Mouse (Mus musculus): ENCODE results near the gene Znhit2. TPM values are rescaled to one million over a fixed set of nuclear protein-coding genes. Genes with fewer than 3 reads are reported as not detected.
A peak's percentile ranks its signal among the peaks of the same experiment; 100 is the strongest.

Gene Znhit2
- total and polyA plus RNA-seq, 3 experiments = 27.0 to 37.3 TPM; not detected in 1

DNA sequence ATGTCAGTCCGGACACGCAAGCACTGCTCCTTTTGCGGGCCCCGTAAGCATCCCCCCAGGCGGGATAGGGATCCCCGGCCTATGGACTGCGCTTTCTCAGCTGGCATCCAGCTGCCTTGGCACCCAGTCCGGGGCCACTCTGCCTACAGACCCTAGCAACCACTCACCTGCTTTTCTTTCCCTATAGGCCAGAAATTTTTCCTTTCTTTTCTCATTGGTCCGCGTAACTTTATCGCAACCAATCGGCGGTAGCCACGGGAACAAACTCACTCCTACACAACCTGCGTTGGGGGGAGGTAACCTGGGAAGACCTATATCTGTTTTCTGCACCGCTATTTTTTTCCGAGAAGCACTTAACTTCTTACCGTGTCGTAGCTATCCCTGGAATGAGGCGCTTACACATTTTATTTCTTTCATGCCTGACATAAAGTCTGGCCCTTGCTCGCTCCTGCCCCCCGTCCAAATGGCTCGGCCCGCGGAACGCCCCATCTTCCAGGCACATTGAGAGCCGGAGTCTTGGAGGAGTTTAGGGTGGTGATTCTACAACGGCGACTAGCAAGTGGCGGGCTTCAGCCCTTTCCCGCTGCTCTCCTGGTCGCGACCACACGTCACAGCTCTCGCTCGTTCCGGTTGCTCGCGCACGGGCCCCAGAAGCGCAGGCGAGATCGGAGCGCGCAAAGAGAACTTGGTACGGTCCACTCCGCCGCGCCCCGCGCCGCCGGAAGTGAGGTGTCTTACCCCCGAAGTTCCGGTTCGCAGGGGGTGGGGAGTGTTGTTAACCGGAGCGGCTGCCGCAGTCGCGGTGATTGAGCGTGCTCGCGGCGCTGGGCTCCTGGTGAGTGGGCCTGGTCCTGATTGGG is 14.5 kb upstream of the Znhit2 start, which contains the start of gene Syvn1 (continued):
- TF ChIP-seq USF1 (IDR thresholded peaks at IDR 0.05; ENCODE audit: low read depth, low read length) = no peak; the same call in 1 of the 2 replicates
- no peak for TF ChIP-seq UBTF (IDR thresholded peaks at IDR 0.05; ENCODE audit: borderline replicate concordance, insufficient read depth, low read depth, low read length)
- peak; percentile 89 for TF ChIP-seq POLR2AphosphoS2 (IDR thresholded peaks at IDR 0.05; ENCODE audit: low read length)
- no peak for TF ChIP-seq GATA1 (IDR thresholded peaks at IDR 0.05; ENCODE audit: low read depth, low read length)

DNA sequence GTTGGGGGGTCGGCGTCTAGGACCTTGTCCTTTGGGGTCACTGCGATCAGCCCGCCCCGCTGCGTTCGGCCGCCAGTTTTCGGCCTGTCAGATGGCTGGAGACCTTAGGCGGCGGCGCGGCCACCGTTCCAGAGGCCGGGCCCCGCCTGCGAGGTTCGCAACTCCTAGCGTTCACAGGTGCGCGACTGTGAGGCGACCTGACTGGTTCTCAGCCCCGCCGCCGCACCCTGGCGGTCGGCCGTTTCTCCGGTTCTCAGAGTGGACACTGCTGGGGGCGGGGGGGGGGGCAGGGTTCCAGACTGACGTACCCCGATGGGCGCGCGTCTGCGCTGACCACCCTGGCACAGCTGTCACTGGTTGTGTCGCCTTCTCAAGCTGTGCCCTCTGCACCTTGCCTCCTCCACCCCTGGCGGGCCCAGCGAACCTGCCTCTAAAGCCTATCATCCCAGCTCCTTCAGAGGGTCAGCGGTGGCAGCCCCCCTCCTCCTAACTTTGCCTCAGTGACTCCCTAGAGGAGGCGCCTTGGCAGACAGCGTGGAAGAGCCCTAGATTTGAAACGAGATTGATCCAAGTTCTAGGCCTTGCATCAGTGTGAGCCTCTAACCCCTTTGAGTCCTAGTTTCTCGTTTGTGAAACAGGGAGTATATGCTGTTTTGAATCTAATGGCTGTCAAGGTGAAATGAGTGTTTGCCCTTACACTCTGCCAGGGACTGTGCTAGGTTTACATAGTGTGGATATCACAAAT is 13.7 kb upstream of the Znhit2 start:
- peak; percentile 37 for DNase-seq (ENCODE audit: low read depth, low spot score)
- peak overlapping the region; percentile 61 to 81 for H3K4me3 ChIP-seq (ENCODE audit: control insufficient read depth in 1 of 2, insufficient read depth in 1 of 2, low read depth in 2 of 2, low read length in 2 of 2)
- H3K36me3 ChIP-seq (ENCODE audit: control insufficient read depth in 1 of 2, insufficient read depth in 2 of 2, low read length in 2 of 2) = peaks cover 5 to 12% of the 10 kb centered on the region in 2 experiments; a peak in 2 of 4 replicates
- H3K27me3 ChIP-seq (ENCODE audit: control insufficient read depth in 1 of 2, insufficient read depth in 2 of 2, low read length in 2 of 2) = no peaks in the 10 kb centered on the region
- H3K79me2 ChIP-seq (ENCODE audit: control insufficient read depth, insufficient read depth, low read length, poor library complexity) = peaks cover 23% of the 10 kb centered on the region
- no peak for TF ChIP-seq KAT2A (conservative IDR thresholded peaks at IDR 0.05; ENCODE audit: low read depth, low read length)
- TF ChIP-seq SMC3 (IDR thresholded peaks at IDR 0.05; ENCODE audit: low read depth, low read length) = no peak
- TF ChIP-seq RAD21 (IDR thresholded peaks at IDR 0.05; ENCODE audit: low read depth, low read length) = no peak
- no peak for TF ChIP-seq JUND (IDR thresholded peaks at IDR 0.05; ENCODE audit: low read depth, low read length)
- TF ChIP-seq GABPA (IDR thresholded peaks at IDR 0.05; ENCODE audit: low read depth, low read length) = no peak
- 0 out of 2 replicates have a peak, but pooled peaks have one; percentile 14 for TF ChIP-seq MAX (IDR thresholded peaks at IDR 0.05; ENCODE audit: low read length)
- TF ChIP-seq POLR2AphosphoS2 (IDR thresholded peaks at IDR 0.05; ENCODE audit: low read length) = peak; percentile 45; the same call in 1 of the 2 replicates
- H3K4me1 ChIP-seq (ENCODE audit: control insufficient read depth in 1 of 2, insufficient read depth in 2 of 2, low read length in 2 of 2) = peaks cover 3 to 23% of the 10 kb centered on the region in 2 experiments; a peak in 3 of 4 replicates
- peak overlapping the region; percentile 90 for H3K27ac ChIP-seq (ENCODE audit: control insufficient read depth, low read depth, low read length)
- H3K9ac ChIP-seq (ENCODE audit: control insufficient read depth, low read depth, low read length, poor library complexity, severe bottlenecking) = peak overlapping the region; percentile 73
- H3K9me3 ChIP-seq (replicated peaks; ENCODE audit: insufficient read depth, low read length) = no peaks in the 10 kb centered on the region

DNA sequence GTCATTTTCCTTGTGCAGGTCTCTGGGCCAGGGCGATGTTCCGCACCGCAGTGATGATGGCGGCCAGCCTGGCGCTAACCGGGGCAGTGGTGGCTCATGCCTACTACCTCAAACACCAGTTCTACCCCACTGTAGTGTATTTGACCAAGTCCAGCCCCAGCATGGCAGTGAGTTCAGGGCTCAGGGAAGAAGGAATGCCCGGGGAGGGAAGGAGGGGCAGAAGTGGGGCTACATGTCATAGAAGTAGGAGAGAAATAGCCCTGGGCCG is 13.2 kb upstream of the Znhit2 start:
- Histone ChIP-seq H3K4me1 (ENCODE audit: control insufficient read depth in 1 of 2, insufficient read depth in 2 of 2, low read length in 2 of 2) (peaks cover 3 to 23% of the 10 kb centered on the region in 2 experiments; a peak in 3 of 4 replicates), H3K27me3 (ENCODE audit: control insufficient read depth in 1 of 2, insufficient read depth in 2 of 2, low read length in 2 of 2) (no peaks in the 10 kb centered on the region), H3K9me3 (replicated peaks; ENCODE audit: insufficient read depth, low read length) (no peaks in the 10 kb centered on the region), H3K27ac (ENCODE audit: control insufficient read depth, low read depth, low read length) (peak overlapping the region; percentile 90), H3K9ac (ENCODE audit: control insufficient read depth, low read depth, low read length, poor library complexity, severe bottlenecking) (peak overlapping the region; percentile 73), H3K36me3 (ENCODE audit: control insufficient read depth in 1 of 2, insufficient read depth in 2 of 2, low read length in 2 of 2) (peaks cover 5 to 12% of the 10 kb centered on the region in 2 experiments; a peak in 2 of 4 replicates), H3K4me3 (ENCODE audit: control insufficient read depth in 1 of 2, insufficient read depth in 1 of 2, low read depth in 2 of 2, low read length in 2 of 2) (peak overlapping the region; percentile 61 to 81), H3K79me2 (ENCODE audit: control insufficient read depth, insufficient read depth, low read length, poor library complexity) (peaks cover 23% of the 10 kb centered on the region)
- no peak for DNase-seq (ENCODE audit: low read depth, low spot score)
- TF ChIP-seq USF1 (IDR thresholded peaks at IDR 0.05; ENCODE audit: low read depth, low read length) (no peak), CTCF (IDR thresholded peaks at IDR 0.05 in 2 of 3, conservative IDR thresholded peaks at IDR 0.05 in 1 of 3; ENCODE audit: control insufficient read depth in 1 of 3, insufficient read depth in 1 of 3, low read depth in 2 of 3, low read length in 3 of 3, poor library complexity in 1 of 3, severe bottlenecking in 1 of 3) (no peak), ZMIZ1 (IDR thresholded peaks at IDR 0.05; ENCODE audit: low read depth, low read length) (no peak; the same call in 1 of the 2 replicates)

Measured in MEL (cell line).